Comparison of ENCODE assay signal across 21 mouse cellular contexts in the genomic region with DNA sequence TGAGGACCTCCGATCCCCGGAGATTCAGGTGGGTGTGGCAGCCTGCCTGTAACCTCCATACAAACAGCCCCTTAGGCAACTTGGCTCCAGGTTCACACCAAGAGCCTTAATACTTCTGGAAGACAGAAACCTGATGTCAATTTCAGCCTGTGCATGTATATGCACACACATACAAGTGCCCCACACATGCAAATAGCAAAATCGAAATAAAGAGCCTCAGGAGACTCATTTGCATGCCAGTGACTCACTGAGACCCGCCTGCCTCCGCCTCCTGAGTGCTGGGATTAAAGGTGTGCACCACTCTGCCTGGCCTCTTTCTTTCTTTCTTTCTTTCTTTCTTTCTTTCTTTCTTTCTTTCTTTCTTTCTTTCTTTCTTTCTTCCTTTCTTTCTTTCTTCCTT. TPM values are rescaled to one million over a fixed set of nuclear protein-coding genes. Genes with fewer than 3 reads are reported as not detected.
"Had no signal": no experiment of that assay in that cellular context is flagged by ENCODE, and none has a peak within 500 bp of the region (broad histone marks: within the 10 kb centered on the region; RNA-seq: fewer than 3 reads in every experiment).

No protein-coding gene starts in this region.

- H3K27ac ChIP-seq: kidney, embryonic 15.5 days; limb, embryonic 12.5 days; limb, embryonic 15.5 days; liver, embryonic 14.5 days; macrophage; midbrain, embryonic 10.5 days; midbrain, embryonic 13.5 days; neural tube, embryonic 13.5 days had no signal

- H3K36me3 ChIP-seq: kidney, embryonic 15.5 days; limb, embryonic 12.5 days; limb, embryonic 15.5 days; midbrain, embryonic 10.5 days; midbrain, embryonic 13.5 days; neural tube, embryonic 13.5 days had no signal

- H3K4me2 ChIP-seq: kidney, embryonic 15.5 days; limb, embryonic 12.5 days; limb, embryonic 15.5 days; liver, embryonic 11.5 days; lung, embryonic 14.5 days; midbrain, embryonic 13.5 days; neural tube, embryonic 13.5 days had no signal

- H3K9ac ChIP-seq: kidney, embryonic 15.5 days; limb, embryonic 12.5 days; limb, embryonic 15.5 days; liver, embryonic 14.5 days; liver, postnatal 0 days; lung, embryonic 14.5 days; midbrain, embryonic 13.5 days; neural tube, embryonic 13.5 days had no signal

- H3K27me3 ChIP-seq: kidney, embryonic 15.5 days; limb, embryonic 12.5 days; limb, embryonic 15.5 days; midbrain, embryonic 13.5 days; neural tube, embryonic 13.5 days had no signal

- H3K9me3 ChIP-seq: kidney, embryonic 15.5 days; limb, embryonic 12.5 days; limb, embryonic 15.5 days; megakaryocyte, embryonic 14.5 days; midbrain, embryonic 10.5 days; midbrain, embryonic 13.5 days; neural tube, embryonic 13.5 days had no signal

- H3K4me3 ChIP-seq: kidney, embryonic 15.5 days; limb, embryonic 12.5 days; limb, embryonic 15.5 days; megakaryocyte, embryonic 14.5 days; midbrain, embryonic 10.5 days; midbrain, embryonic 13.5 days; myocyte; neural tube, embryonic 13.5 days had no signal

- DNase-seq: kidney, postnatal 10 days; kidney, postnatal 36 days; left cerebral cortex, postnatal 4 days; liver, postnatal 0 days; lung, embryonic 14.5 days; retina, postnatal 1 day; thymus, adult 18-20 months; thymus, postnatal 36 days had no signal

- ATAC-seq: liver, postnatal 0 days; lung, postnatal 0 days; midbrain, embryonic 13.5 days; midbrain, embryonic 16.5 days had no signal

- H3K4me1 ChIP-seq: kidney, embryonic 15.5 days; limb, embryonic 12.5 days; midbrain, embryonic 10.5 days; midbrain, embryonic 13.5 days; neural tube, embryonic 13.5 days had no signal

RNA-seq across cellular contexts. Expression of a gene that starts 8.5 kb away (rescaled TPM):
- total RNA-seq: left cerebral cortex, postnatal 4 days had no signal
